Mouse (Mus musculus): ENCODE data around the gene Ldha. TPM values are rescaled to one million over a fixed set of nuclear protein-coding genes. Genes with fewer than 3 reads are reported as not detected.
"Not testable (repeated sequence)": the region's sequence is repeated elsewhere in the genome, so short reads cannot be mapped to it uniquely, and the experiment has no call there.

Gene Ldha
- total RNA-seq, 2 experiments from 2014 or later = 280 to 348 TPM

DNA sequence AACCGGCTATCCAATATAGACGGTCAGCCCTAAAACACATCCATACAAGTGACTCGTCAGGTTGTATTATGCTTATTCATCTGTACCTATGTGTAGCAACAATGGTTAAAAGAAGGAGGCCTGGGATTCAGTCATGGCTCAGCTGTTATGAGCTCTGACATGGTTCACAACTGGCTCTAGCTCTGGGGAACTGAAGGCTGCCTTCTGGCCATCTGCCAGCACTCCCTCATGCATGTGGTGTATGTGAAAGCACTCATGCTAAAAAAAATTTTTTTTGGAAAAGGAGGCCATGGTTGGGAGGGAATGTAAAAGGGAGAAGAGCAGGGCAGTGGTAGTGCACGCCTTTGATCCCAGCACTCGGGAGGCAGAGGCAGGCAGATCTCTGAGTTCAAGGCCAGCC is 38.6 kb downstream of the Ldha start:
- DNase-seq (ENCODE audit: low spot score in 2 of 2) = no peak

- no peak for DNase-seq (ENCODE audit: low spot score in 2 of 2)
Observed at GRCm38 (mm10) chr7:46880992-46881391, 39.7 kb downstream of the Ldha start.

GRCm38 (mm10) chr7:46881941-46882340 is 40.7 kb downstream of the Ldha start:
- not testable (repeated sequence) for DNase-seq (ENCODE audit: low spot score in 2 of 2)

DNA sequence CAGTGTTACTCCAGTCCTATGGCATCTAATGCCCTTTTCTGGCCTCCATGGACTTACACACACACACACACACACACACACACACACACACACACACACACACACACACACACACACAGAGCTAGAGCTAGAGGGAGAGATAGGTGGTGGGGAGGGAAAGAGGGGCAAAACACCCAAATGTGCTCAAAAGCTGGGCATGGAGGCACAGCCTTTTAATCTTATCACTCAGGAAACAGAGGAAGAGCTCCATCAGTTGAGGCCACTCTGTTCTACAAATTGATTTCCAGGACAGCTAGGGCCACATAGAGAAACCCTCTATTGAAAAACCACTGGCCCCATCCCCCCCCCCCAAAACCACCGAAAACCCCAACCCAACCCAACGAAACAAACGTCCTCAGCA is 42.0 kb downstream of the Ldha start:
- no peak for DNase-seq (ENCODE audit: low spot score in 2 of 2)

- no peak for DNase-seq (ENCODE audit: low spot score in 2 of 2)
Observed at GRCm38 (mm10) chr7:46895511-46895910, 54.2 kb downstream of the Ldha start.

- no peak for DNase-seq (ENCODE audit: low spot score in 2 of 2)
Observed at GRCm38 (mm10) chr7:46899343-46899742, 58.1 kb downstream of the Ldha start.

Other genes starting within 250 kb of the Ldha start
- 10 to 100 TPM; 19.0 to 26.5 TPM for gene Sergef, start 201.7 kb upstream of the Ldha start, total RNA-seq (2021)
- under 1 TPM; 0.37 to 0.73 TPM for gene Tph1, start 168.9 kb upstream of the Ldha start, total RNA-seq (2021)
- 10 to 100 TPM; 14.4 to 16.4 TPM for gene Saal1, start 130.8 kb upstream of the Ldha start, total RNA-seq (2021)
- gene Saa3, start 125.8 kb upstream of the Ldha start, total RNA-seq (2021) = 1 to 10 TPM; 1.1 to 1.2 TPM
- 1 to 10 TPM in 1 of 2 experiments, not detected in 1; 1.7 TPM for gene Saa4, start 108.9 kb upstream of the Ldha start, total RNA-seq (2021)
- gene Saa1, start 98.5 kb upstream of the Ldha start, total RNA-seq (2021) = not detected
- gene Saa2, start 89.7 kb upstream of the Ldha start, total RNA-seq (2021) = not detected
- 10 to 100 TPM; 25.0 to 31.2 TPM for gene Hps5, start 45.4 kb upstream of the Ldha start, total RNA-seq (2021)
- 10 to 100 TPM; 39.5 to 47.1 TPM for gene Gtf2h1, start 45.4 kb upstream of the Ldha start, total RNA-seq (2021)
- gene Ldhc, start 19.7 kb downstream of the Ldha start, total RNA-seq (2021) = not detected
- 10 to 100 TPM; 85.1 to 86.3 TPM for gene Tsg101, start 78.5 kb downstream of the Ldha start, total RNA-seq (2021)
- 10 to 100 TPM; 22.9 to 23.6 TPM for gene Uevld, start 117.1 kb downstream of the Ldha start, total RNA-seq (2021)
- not detected for gene Gm9999, start 142.1 kb downstream of the Ldha start, total RNA-seq (2021)
- gene Spty2d1, start 166.9 kb downstream of the Ldha start, total RNA-seq (2021) = 10 to 100 TPM; 16.6 to 18.2 TPM
- 10 to 100 TPM; 35.2 to 42.8 TPM for gene Tmem86a, start 209.1 kb downstream of the Ldha start, total RNA-seq (2021)

Data from adrenal gland, postnatal 4 days (tissue).